Mouse (Mus musculus) olfactory bulb, adult 2 months (tissue): ENCODE data around the gene Npffr2.

Source experiments
- CTCF ChIP-seq: fragments of 200-500 bp; IDR thresholded peaks from 2 replicates; pipeline ENCODE4 v1.5.1; 2012; ENCODE audit warnings: low read depth, mild to moderate bottlenecking, low read length, moderate library complexity; ENCODE audit not compliant: insufficient read depth
- POLR2A ChIP-seq: fragments of 200-500 bp; IDR thresholded peaks from 2 replicates; pipeline ENCODE4 v1.6.1; 2012; ENCODE audit warnings: mild to moderate bottlenecking, low read depth, low read length, moderate library complexity; ENCODE audit not compliant: insufficient read depth

DNA sequence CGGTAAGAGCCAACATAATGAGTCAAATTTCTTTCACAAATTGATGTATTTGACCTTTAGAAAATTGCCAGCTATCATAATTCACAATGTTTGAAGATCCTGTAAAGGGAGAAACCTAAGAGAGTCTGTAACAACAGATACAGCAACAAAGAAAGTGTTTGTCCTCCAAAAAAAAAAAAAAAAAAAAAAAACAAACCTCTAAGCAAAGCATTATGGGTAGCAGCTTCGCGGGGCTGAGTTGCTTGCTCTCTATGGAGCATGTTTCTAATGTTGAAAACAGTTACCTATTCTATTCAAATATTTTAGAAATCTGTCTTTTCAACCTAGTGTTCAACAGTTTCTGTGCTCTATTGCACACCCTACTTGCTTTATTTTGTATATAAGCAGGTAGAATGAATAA lies 15.2 kb downstream of the Npffr2 start:
- no peak for TF ChIP-seq CTCF
- TF ChIP-seq POLR2A = no peak
